ENCODE assay signal across 25 mouse cellular contexts in genomic region chr16:52023417-52023816, GRCm38 (mm10). TPM values are rescaled to one million over a fixed set of nuclear protein-coding genes. Genes with fewer than 3 reads are reported as not detected.
DNase-seq lines count a peak whose midpoint lies in the region; ATAC-seq lines count a peak whose summit lies in the region.
"Had no signal": no experiment of that assay in that cellular context is flagged by ENCODE, and none has a peak within 500 bp of the region (broad histone marks: within the 10 kb centered on the region; RNA-seq: fewer than 3 reads in every experiment).

No protein-coding gene starts in this region.

- H3K9me3 ChIP-seq in embryonic facial prominence, embryonic 14.5 days (ENCODE audit: control insufficient read depth, low read length), result no peaks in the 10 kb centered on the region
- no peaks in the 10 kb centered on the region for H3K9me3 ChIP-seq in embryonic facial prominence, embryonic 10.5 days
- no peaks in the 10 kb centered on the region for H3K9me3 ChIP-seq in forebrain, embryonic 13.5 days (replicated peaks)
- H3K9me3 ChIP-seq in forebrain, embryonic 10.5 days, result no peaks in the 10 kb centered on the region
- no peaks in the 10 kb centered on the region for H3K9me3 ChIP-seq in midbrain, embryonic 12.5 days
- no peaks in the 10 kb centered on the region for H3K9me3 ChIP-seq in midbrain, embryonic 15.5 days
- H3K9me3 ChIP-seq: embryonic facial prominence, embryonic 12.5 days; heart, embryonic 12.5 days; heart, embryonic 15.5 days; hindbrain, embryonic 10.5 days; hindbrain, embryonic 13.5 days; intestine, embryonic 15.5 days had no signal

- H3K4me1 ChIP-seq in embryonic facial prominence, embryonic 14.5 days (ENCODE audit: control insufficient read depth, insufficient read depth, low read length), result no peaks in the 10 kb centered on the region
- H3K4me1 ChIP-seq in embryonic facial prominence, embryonic 10.5 days, result no peaks in the 10 kb centered on the region
- 0 out of 2 replicates have a peak, but pooled peaks cover 3% of the 10 kb centered on the region for H3K4me1 ChIP-seq in forebrain, embryonic 13.5 days
- no peaks in the 10 kb centered on the region for H3K4me1 ChIP-seq in forebrain, embryonic 10.5 days
- no peaks in the 10 kb centered on the region for H3K4me1 ChIP-seq in midbrain, embryonic 12.5 days
- H3K4me1 ChIP-seq in midbrain, embryonic 15.5 days, result no peaks in the 10 kb centered on the region
- H3K4me1 ChIP-seq: embryonic facial prominence, embryonic 12.5 days; heart, embryonic 12.5 days; heart, embryonic 15.5 days; hindbrain, embryonic 10.5 days; hindbrain, embryonic 13.5 days; intestine, embryonic 15.5 days had no signal

- H3K27me3 ChIP-seq in embryonic facial prominence, embryonic 14.5 days (replicated peaks; ENCODE audit: control insufficient read depth, insufficient read depth, low read length), result no peaks in the 10 kb centered on the region
- H3K27me3 ChIP-seq in embryonic facial prominence, embryonic 10.5 days (replicated peaks; ENCODE audit: low read depth, poor library complexity, severe bottlenecking), result no peaks in the 10 kb centered on the region
- H3K27me3 ChIP-seq in forebrain, embryonic 13.5 days, result no peaks in the 10 kb centered on the region
- H3K27me3 ChIP-seq in forebrain, embryonic 10.5 days (ENCODE audit: poor library complexity, severe bottlenecking), result no peaks in the 10 kb centered on the region
- no peaks in the 10 kb centered on the region for H3K27me3 ChIP-seq in midbrain, embryonic 12.5 days
- H3K27me3 ChIP-seq in midbrain, embryonic 15.5 days (replicated peaks), result no peaks in the 10 kb centered on the region
- H3K27me3 ChIP-seq: embryonic facial prominence, embryonic 12.5 days; heart, embryonic 12.5 days; heart, embryonic 15.5 days; hindbrain, embryonic 13.5 days; intestine, embryonic 15.5 days had no signal

- ATAC-seq in embryonic facial prominence, embryonic 14.5 days (ENCODE audit: low read depth), result peak; percentile 71; the same call in 1 of the 2 replicates
- ATAC-seq in forebrain, embryonic 13.5 days, result peak; percentile 41; the same call in 1 of the 2 replicates
- 0 out of 2 replicates have a peak, but pooled peaks have one; percentile 19 for ATAC-seq in midbrain, embryonic 12.5 days (ENCODE audit: low FRiP score, low read depth)
- no peak for ATAC-seq in midbrain, embryonic 15.5 days (replicated peaks)
- ATAC-seq: activated CD4-positive, CD25-positive, alpha-beta regulatory T cell, adult 4 months; hindbrain, embryonic 16.5 days; intestine, embryonic 15.5 days had no signal

- WGBS in embryonic facial prominence, embryonic 14.5 days, result 73% methylated on average over 5 of the region's 5 CpGs
- WGBS in embryonic facial prominence, embryonic 10.5 days, result 77% methylated on average over 5 of the region's 5 CpGs
- WGBS in forebrain, embryonic 13.5 days, result 30% methylated on average over 5 of the region's 5 CpGs
- WGBS in forebrain, embryonic 10.5 days, result 65% methylated on average over 5 of the region's 5 CpGs
- WGBS in midbrain, embryonic 12.5 days, result 76% methylated on average over 5 of the region's 5 CpGs
- WGBS in midbrain, embryonic 15.5 days, result 59% methylated on average over 5 of the region's 5 CpGs

- no peak overlapping the region for H3K27ac ChIP-seq in embryonic facial prominence, embryonic 14.5 days (replicated peaks; ENCODE audit: low read depth, low read length)
- H3K27ac ChIP-seq in embryonic facial prominence, embryonic 10.5 days (replicated peaks), result no peak overlapping the region
- H3K27ac ChIP-seq in forebrain, embryonic 13.5 days, result no peak overlapping the region
- H3K27ac ChIP-seq in forebrain, embryonic 10.5 days, result no peak overlapping the region
- H3K27ac ChIP-seq in midbrain, embryonic 12.5 days (replicated peaks), result no peak overlapping the region
- H3K27ac ChIP-seq in midbrain, embryonic 15.5 days, result no peak overlapping the region
- H3K27ac ChIP-seq: embryonic facial prominence, embryonic 12.5 days; heart, embryonic 15.5 days; hindbrain, embryonic 10.5 days; hindbrain, embryonic 13.5 days; intestine, embryonic 15.5 days had no signal

- no peak overlapping the region for H3K4me2 ChIP-seq in embryonic facial prominence, embryonic 14.5 days (ENCODE audit: low read depth, low read length)
- H3K4me2 ChIP-seq in forebrain, embryonic 13.5 days, result no peak overlapping the region
- H3K4me2 ChIP-seq in midbrain, embryonic 12.5 days (replicated peaks), result no peak overlapping the region
- no peak overlapping the region for H3K4me2 ChIP-seq in midbrain, embryonic 15.5 days
- H3K4me2 ChIP-seq: embryonic facial prominence, embryonic 12.5 days; heart, embryonic 12.5 days; heart, embryonic 15.5 days; hindbrain, embryonic 13.5 days; intestine, embryonic 15.5 days had no signal

- H3K9ac ChIP-seq in embryonic facial prominence, embryonic 14.5 days (ENCODE audit: low read depth, low read length), result no peak overlapping the region
- H3K9ac ChIP-seq in forebrain, embryonic 13.5 days, result no peak overlapping the region
- no peak overlapping the region for H3K9ac ChIP-seq in midbrain, embryonic 12.5 days (replicated peaks)
- H3K9ac ChIP-seq in midbrain, embryonic 15.5 days, result no peak overlapping the region
- H3K9ac ChIP-seq: embryonic facial prominence, embryonic 12.5 days; heart, embryonic 12.5 days; heart, embryonic 15.5 days; hindbrain, embryonic 13.5 days; intestine, embryonic 15.5 days had no signal

- no peaks in the 10 kb centered on the region for H3K36me3 ChIP-seq in embryonic facial prominence, embryonic 14.5 days (ENCODE audit: control insufficient read depth, insufficient read depth, low read length)
- H3K36me3 ChIP-seq in embryonic facial prominence, embryonic 10.5 days (replicated peaks), result no peaks in the 10 kb centered on the region
- H3K36me3 ChIP-seq in forebrain, embryonic 13.5 days (ENCODE audit: poor library complexity, severe bottlenecking), result no peaks in the 10 kb centered on the region
- H3K36me3 ChIP-seq in forebrain, embryonic 10.5 days (replicated peaks), result no peaks in the 10 kb centered on the region
- H3K36me3 ChIP-seq in midbrain, embryonic 12.5 days, result no peaks in the 10 kb centered on the region
- H3K36me3 ChIP-seq in midbrain, embryonic 15.5 days (replicated peaks), result no peaks in the 10 kb centered on the region
- H3K36me3 ChIP-seq: embryonic facial prominence, embryonic 12.5 days; heart, embryonic 12.5 days; heart, embryonic 15.5 days; hindbrain, embryonic 10.5 days; hindbrain, embryonic 13.5 days; intestine, embryonic 15.5 days had no signal

- H3K4me3 ChIP-seq in embryonic facial prominence, embryonic 14.5 days (ENCODE audit: low read depth, low read length), result no peak overlapping the region
- H3K4me3 ChIP-seq in embryonic facial prominence, embryonic 10.5 days, result no peak overlapping the region
- no peak overlapping the region for H3K4me3 ChIP-seq in forebrain, embryonic 13.5 days
- H3K4me3 ChIP-seq in forebrain, embryonic 10.5 days, result no peak overlapping the region
- H3K4me3 ChIP-seq in midbrain, embryonic 12.5 days, result no peak overlapping the region
- no peak overlapping the region for H3K4me3 ChIP-seq in midbrain, embryonic 15.5 days
- H3K4me3 ChIP-seq: embryonic facial prominence, embryonic 12.5 days; erythroblast, embryonic 14.5 days; heart, embryonic 12.5 days; heart, embryonic 15.5 days; hindbrain, embryonic 10.5 days; hindbrain, embryonic 13.5 days; intestine, embryonic 15.5 days had no signal

- DNase-seq in embryonic facial prominence, embryonic 14.5 days (ENCODE audit: low spot score), result no peak
- DNase-seq in embryonic facial prominence, embryonic 10.5 days (ENCODE audit: low spot score), result no peak
- DNase-seq in forebrain, embryonic 10.5 days (ENCODE audit: extremely low spot score, low spot score), result no peak
- DNase-seq: adrenal gland, adult 8-10 months; adrenal gland, postnatal 25 days; cerebellum, adult 18-20 months; cerebellum, adult 9-10 months; cerebellum, postnatal 14 days; gastrocnemius, postnatal 10 days; gastrocnemius, postnatal 36 days; heart, postnatal 10 days; heart, postnatal 36 days; kidney, adult 11 months had no signal

RNA-seq across cellular contexts. Expression of gene Cblb, which starts 7.6 kb away (rescaled TPM):
- polyA plus RNA-seq in embryonic facial prominence, embryonic 14.5 days (2014; fragmentation: Nextera tagmentation; extraction: Ambion mirVana), result 18.6 and 18.8 TPM in 2 replicates
- 28.9 and 33.9 TPM in 2 replicates for polyA plus RNA-seq in embryonic facial prominence, embryonic 10.5 days (2016; fragmentation: Nextera tagmentation; extraction: Ambion mirVana)
- 16.4 and 18.1 TPM in 2 replicates for polyA plus RNA-seq in forebrain, embryonic 13.5 days (2015; fragmentation: Nextera tagmentation; extraction: Ambion mirVana)
- 28.2 and 29.2 TPM in 2 replicates for polyA plus RNA-seq in forebrain, embryonic 10.5 days (2016; fragmentation: Nextera tagmentation; extraction: Ambion mirVana)
- polyA plus RNA-seq in midbrain, embryonic 12.5 days (2016; fragmentation: Nextera tagmentation; extraction: Ambion mirVana), result 37.6 and 39.0 TPM in 2 replicates
- polyA plus RNA-seq in midbrain, embryonic 15.5 days (2015; fragmentation: Nextera tagmentation; extraction: Ambion mirVana), result 12.4 and 14.5 TPM in 2 replicates
